Mouse (Mus musculus): ENCODE results near the gene Smco3.

Smco3 gene

GRCm38 (mm10) chr6:136804705-136805408 is 30.4 kb downstream of the Smco3 start:
- DNase-seq: peak; percentile 41

DNA sequence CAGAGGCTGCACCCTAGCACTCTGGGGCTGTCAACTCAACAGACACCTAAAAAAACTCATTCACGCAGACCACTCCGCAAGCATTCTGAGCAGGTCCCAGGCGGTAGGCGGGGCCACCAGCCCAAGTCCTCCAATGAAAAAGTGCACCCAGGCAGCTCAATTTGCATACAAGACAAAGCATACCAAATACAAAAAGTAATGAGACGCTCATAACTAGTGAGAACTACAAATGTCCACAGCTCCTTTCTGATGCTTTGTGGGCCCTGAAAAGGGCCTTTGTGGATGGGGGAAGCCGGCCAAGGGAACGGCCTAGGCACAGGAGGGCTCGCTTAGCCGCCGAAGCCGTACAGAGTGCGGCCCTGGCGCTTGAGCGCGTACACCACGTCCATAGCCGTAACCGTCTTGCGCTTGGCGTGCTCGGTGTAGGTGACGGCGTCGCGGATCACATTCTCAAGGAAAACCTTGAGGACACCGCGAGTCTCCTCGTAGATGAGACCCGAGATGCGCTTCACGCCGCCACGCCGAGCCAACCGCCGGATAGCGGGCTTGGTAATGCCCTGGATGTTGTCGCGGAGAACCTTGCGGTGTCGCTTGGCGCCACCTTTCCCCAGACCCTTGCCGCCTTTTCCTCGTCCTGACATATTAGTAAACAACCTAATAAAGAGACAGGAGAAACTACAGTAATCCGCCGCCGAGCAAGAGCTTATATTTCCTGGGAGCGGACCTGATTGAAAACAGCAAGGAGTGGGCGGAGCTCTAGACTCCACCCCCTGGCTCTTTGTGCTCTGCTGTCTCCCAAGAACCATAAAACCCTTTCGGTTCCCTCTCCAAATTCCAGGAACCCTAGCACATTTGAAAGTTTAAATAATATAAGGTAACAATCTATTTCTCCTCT is 31.3 kb downstream of the Smco3 start, which contains the start of gene Hist4h4:
Gene Hist4h4, minus strand, starts transcription at position 677 of the 895 bp plus-strand sequence.
- peak; percentile 94 for DNase-seq

DNA sequence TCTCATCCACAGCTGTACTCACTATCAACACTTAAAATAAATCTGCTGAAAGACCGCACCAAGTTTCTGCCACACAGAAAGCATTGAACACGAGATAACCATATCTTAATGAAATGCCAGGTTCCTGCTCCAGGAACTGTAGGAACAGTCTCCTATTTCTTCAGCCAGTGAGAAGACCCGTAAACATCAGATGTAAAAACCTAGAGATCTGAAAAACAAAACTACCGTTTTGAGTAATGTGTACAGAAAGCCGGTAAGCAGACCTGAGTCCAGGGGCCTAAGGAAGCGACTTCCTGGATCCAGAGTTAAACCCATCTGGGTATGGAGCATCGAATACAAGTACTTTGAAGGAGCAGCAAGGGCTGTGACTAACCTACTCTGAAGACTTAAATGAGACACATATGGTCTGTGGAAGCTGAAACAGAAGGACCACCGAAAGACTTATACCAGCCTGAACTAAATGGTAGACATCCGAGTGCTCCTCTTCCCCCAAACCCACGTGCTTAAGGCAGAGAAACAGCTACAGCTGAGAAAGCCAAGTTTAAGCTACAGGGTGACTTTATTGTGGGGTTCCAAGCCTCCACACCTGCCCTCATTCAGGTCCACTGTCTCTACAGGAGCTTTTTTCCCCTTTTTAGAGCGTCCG is 32.0 kb downstream of the Smco3 start:
- no peak for DNase-seq

DNA sequence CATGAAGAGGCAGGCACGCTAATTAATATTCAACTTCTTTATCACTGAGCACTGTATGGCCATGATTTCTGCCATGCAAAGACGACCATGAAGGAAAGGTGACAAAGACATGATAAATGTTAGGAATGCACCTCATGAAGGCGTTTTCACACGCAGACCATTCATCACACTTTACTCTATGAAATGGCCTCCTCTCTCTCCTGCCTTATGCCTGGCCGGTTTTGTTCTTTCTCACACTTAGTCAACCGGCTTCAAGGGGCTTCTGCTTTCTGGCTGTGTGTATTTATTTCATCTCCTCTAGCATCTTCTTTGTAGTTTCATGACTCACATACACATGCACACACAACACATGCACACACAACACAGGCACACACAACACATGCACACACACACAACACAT is 34.0 kb downstream of the Smco3 start:
- no peak for DNase-seq

GRCm38 (mm10) chr6:136800710-136801109 is 34.5 kb downstream of the Smco3 start:
- DNase-seq: no peak

DNA sequence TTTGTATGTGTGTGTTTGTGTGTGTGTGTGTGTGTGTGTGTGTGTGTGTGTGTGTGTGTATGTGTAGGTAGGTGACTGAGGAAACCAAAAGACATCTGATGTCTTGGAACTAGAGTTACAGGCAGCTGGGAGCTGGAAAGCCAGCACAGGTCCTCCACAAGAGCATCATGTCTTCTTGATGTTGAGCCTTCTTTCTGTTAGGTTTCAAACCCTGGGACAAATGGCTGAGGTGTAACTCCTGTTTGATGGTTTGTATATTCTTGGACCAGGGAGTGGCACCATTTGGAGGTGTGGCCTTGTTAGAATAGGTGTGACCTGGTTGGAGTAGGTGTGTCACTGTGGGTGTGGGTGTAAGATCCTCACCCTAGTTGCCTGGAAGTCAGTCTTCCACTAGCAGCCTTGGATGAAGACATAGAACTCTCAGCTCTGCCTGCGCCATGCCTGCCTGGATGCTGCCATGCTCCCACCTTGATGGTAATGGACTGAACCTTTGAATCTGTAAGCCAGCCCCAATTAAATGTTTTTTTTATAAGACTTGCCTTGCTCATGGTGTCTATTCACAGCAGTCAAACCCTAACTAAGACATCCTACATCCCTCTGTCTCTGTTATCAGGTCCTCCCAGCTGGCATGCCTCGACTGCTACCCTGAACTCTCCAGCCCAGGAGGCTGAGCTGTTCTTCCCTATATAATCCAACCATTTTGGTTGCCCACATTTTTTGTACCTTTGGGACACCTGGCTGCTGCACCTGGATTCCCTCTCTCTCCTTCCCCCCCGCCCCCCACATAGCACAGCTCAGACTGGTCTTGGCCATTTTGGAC is 37.2 kb downstream of the Smco3 start:
- DNase-seq: peak; percentile 76

- DNase-seq: no peak
These were observed 39.4 kb downstream of the Smco3 start for GRCm38 (mm10) chr6:136795850-136796249.

DNA sequence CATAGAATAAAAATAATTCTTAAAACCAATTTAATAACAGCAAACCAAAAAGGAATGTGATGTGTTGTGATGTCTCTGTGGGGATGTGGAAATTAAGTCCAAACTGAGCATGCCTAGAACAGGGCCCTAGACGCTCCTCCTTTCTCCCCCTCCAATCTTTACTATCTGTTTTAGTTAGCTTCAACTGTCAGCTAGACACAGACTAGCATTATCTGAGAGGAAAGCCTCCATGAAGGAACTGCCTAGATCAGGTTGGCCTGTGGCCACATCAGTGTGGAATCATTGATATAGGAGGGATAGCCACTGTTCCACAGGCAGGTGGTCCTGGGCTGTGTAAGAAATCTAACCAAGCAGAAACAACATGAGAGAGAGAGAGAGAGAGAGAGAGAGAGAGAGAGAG is 40.1 kb downstream of the Smco3 start:
- no peak for DNase-seq

DNA sequence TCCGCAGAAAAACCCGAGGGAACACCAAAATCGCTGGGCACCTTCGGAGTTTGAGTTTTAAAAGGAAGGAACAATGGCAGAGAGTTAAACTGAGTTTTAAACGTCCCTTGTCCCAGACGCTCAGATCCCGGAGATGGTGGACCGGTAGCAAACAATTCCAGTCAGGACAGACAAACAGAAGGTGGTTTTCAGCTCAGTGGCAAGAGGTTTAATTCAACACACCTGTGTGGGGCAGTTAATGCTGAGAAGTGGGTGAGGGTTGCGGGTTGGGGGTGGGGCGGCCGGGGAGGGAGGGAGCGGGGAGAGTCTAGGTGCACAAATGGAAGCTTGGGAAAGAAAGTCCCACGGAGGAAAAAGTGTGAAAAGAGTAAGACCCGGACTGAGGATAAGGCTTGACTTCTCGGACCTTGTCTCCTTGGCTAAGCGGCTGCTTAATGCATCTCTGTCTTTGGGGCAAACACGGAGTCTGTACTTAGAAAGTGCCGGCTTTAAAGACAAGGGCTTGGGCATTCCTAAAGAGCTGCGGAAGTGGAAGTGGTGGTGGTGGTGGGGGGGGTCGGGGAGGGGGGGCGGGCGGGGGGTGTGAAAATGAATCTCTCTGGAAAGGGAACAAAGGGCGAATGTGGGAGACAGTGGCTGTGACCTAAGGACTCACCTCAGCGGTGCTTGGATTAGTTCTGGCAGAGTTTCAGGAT is 41.3 kb downstream of the Smco3 start:
- DNase-seq: no peak

DNA sequence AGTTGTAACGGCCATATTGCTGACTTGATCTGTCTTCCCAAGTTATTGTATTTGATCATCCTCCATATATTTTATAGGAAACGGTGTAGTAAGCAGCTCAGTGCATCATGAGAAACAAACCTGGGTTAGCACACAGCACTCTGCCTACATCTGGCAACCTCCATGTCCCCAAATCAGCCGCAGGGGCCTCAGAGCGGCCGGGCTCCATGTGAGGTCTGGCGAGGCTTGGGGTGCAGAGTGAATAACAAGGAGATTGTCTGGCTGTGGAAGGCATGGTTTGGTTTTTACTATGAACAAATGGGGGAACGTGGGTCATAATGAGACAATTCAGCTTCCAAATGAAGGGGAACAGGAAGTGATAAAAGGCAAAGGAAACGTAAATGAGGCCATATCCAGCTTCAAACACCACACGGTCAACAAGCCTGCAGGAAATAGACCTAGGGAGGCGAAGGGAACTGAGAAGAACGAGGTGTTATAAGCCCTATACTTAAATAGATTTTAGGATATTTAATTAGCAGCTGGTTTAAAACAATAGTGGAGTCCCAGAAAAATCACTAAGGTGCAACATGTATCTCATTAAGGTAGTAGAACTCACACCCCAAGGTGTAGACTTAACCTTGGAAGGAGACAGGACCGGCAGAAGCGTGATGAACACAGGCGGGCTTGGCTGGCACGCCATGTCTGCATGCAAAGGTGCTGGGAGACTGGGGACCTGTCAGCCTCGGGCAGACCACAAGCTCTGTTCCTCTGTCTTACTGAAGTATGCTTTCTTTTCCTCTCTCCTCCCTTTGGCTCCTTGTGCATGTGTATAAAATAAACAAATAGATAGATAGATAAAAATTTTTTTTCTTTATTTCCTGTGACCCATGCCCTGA is 42.1 kb downstream of the Smco3 start:
- no peak for DNase-seq

GRCm38 (mm10) chr6:136789391-136789971 is 45.8 kb downstream of the Smco3 start:
- no peak for DNase-seq

- DNase-seq: no peak
These were observed 52.5 kb downstream of the Smco3 start for GRCm38 (mm10) chr6:136782761-136783160.

- no peak for DNase-seq
These were observed 53.1 kb downstream of the Smco3 start for GRCm38 (mm10) chr6:136782146-136782545.

- DNase-seq: no peak
These were observed 53.8 kb downstream of the Smco3 start, which contains the start of gene Gucy2c for GRCm38 (mm10) chr6:136781377-136781986. Gene Gucy2c (minus strand): TSS chr6:136781765.

All from liver (tissue).